Mouse (Mus musculus): Measurements from ENCODE around the gene Omg. TPM values are rescaled to one million over a fixed set of nuclear protein-coding genes. Genes with fewer than 3 reads are reported as not detected.

Omg gene
- polyA plus RNA-seq, 1 experiment from 2014 or later: 0.55 TPM

DNA sequence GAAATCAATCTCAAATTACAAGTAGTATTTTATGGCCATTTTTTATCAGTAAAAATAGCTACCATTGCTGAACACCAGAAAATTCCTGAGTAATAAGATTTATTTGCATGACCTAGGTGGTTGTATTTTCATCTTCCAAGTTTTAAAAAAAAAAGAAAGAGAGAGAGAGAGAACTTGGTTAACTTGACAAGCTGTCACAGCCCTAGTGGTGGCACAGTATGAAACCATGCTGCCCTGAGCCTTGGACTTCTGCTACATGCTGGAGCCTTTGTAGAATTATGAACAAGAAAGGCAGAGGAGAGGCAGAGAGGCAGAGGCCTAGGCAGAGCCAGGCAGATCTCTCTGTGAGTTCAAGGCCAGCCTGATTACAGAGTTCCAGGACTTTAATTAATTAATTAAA is 18.0 kb upstream of the Omg start:
- no peak overlapping the region for H3K4me2 ChIP-seq (replicated peaks; ENCODE audit: low read depth)
- no peak overlapping the region for H3K9ac ChIP-seq (ENCODE audit: low read depth, low read length)
- no peaks in the 10 kb centered on the region for H3K4me1 ChIP-seq (replicated peaks; ENCODE audit: control insufficient read depth, insufficient read depth, low read length)
- TF ChIP-seq CTCF (IDR thresholded peaks at IDR 0.05; ENCODE audit: low read depth): no peak
- H3K36me3 ChIP-seq (ENCODE audit: control insufficient read depth, insufficient read depth): no peaks in the 10 kb centered on the region; the same call in 1 of the 2 replicates
- no peaks in the 10 kb centered on the region for H3K27me3 ChIP-seq (replicated peaks; ENCODE audit: control insufficient read depth, insufficient read depth, low read length)
- no peak for ATAC-seq
- no peak overlapping the region for H3K4me3 ChIP-seq (ENCODE audit: low read depth, low read length)
- no peak overlapping the region for H3K27ac ChIP-seq (ENCODE audit: low read depth, low read length)
- no peaks in the 10 kb centered on the region for H3K9me3 ChIP-seq (ENCODE audit: control insufficient read depth)

DNA sequence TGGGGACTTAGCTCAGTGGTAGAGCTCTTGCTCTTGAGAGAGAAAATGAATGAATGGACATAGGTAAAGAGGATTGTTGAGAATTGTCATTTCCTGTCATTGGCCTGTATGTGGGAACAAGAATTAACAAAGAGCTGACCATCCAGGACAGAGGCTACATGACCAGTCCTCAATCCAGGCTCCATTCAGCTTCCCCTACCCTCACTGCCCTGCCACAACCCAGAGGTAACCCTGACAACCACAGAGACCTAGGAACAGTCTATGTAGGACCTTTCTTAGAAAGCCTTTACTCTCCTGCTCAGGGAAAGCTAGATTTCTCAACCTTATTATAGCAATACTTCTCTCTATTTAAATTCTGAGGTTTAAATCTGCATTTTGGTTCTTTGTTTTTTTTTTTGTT is 16.9 kb upstream of the Omg start:
- H3K4me1 ChIP-seq (replicated peaks; ENCODE audit: control insufficient read depth, insufficient read depth, low read length): no peaks in the 10 kb centered on the region
- H3K4me2 ChIP-seq (replicated peaks; ENCODE audit: low read depth): no peak overlapping the region
- TF ChIP-seq CTCF (IDR thresholded peaks at IDR 0.05; ENCODE audit: low read depth): no peak
- no peak overlapping the region for H3K9ac ChIP-seq (ENCODE audit: low read depth, low read length)
- H3K4me3 ChIP-seq (ENCODE audit: low read depth, low read length): no peak overlapping the region
- no peak overlapping the region for H3K27ac ChIP-seq (ENCODE audit: low read depth, low read length)
- no peak for ATAC-seq
- no peaks in the 10 kb centered on the region for H3K27me3 ChIP-seq (replicated peaks; ENCODE audit: control insufficient read depth, insufficient read depth, low read length)
- H3K9me3 ChIP-seq (ENCODE audit: control insufficient read depth): no peaks in the 10 kb centered on the region
- no peaks in the 10 kb centered on the region; the same call in 1 of the 2 replicates for H3K36me3 ChIP-seq (ENCODE audit: control insufficient read depth, insufficient read depth)

DNA sequence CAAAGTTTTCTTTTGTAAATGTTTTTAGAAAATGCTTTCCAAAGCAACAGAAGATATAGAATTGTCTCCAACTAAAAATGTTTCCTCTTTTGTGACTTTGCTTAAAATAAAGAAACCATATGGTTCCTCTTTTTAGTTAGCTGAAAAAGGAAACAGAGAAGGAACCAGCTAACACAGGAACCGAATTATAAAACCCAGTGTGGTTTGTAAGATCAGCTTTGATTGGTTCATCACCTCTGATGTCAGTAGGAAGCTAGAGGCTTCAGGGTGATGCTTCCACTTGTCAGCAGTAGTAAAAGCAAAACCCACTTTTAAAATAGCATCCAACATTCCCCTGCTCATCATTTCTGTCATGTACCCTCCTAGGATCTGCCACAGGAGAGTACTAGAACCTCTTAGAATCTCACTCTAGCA is 16.0 kb upstream of the Omg start:
- Histone ChIP-seq H3K9me3 (ENCODE audit: control insufficient read depth) (no peaks in the 10 kb centered on the region), H3K4me1 (replicated peaks; ENCODE audit: control insufficient read depth, insufficient read depth, low read length) (no peaks in the 10 kb centered on the region), H3K27ac (ENCODE audit: low read depth, low read length) (no peak overlapping the region), H3K9ac (ENCODE audit: low read depth, low read length) (no peak overlapping the region), H3K4me3 (ENCODE audit: low read depth, low read length) (no peak overlapping the region), H3K36me3 (ENCODE audit: control insufficient read depth, insufficient read depth) (no peaks in the 10 kb centered on the region; the same call in 1 of the 2 replicates), H3K27me3 (replicated peaks; ENCODE audit: control insufficient read depth, insufficient read depth, low read length) (no peaks in the 10 kb centered on the region), H3K4me2 (replicated peaks; ENCODE audit: low read depth) (no peak overlapping the region)
- 87% methylated on average over 1 of the region's 1 CpGs for WGBS
- TF ChIP-seq CTCF (IDR thresholded peaks at IDR 0.05; ENCODE audit: low read depth): no peak
- ATAC-seq: no peak

DNA sequence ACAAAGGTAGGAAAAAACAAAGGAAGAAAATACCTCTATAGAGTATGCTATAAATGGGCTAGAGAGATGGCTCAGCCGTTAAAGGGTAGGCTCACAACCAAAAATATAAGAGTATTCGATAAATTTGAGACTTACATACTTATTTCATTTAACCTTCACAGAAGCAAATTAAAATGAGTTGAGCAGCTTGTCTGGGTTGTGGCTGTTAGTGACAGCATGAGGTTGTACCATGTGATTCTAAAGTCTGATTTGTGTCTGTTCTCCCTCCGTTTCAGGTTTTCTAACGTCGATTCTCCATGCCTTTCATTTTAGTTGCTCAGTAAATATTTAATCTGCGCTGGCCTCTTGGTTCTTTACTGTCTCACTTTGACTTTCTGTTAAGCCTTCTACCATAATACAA is 15.4 kb upstream of the Omg start:
- Histone ChIP-seq H3K4me2 (replicated peaks; ENCODE audit: low read depth) (no peak overlapping the region), H3K36me3 (ENCODE audit: control insufficient read depth, insufficient read depth) (no peaks in the 10 kb centered on the region; the same call in 1 of the 2 replicates), H3K4me1 (replicated peaks; ENCODE audit: control insufficient read depth, insufficient read depth, low read length) (no peaks in the 10 kb centered on the region), H3K27me3 (replicated peaks; ENCODE audit: control insufficient read depth, insufficient read depth, low read length) (no peaks in the 10 kb centered on the region), H3K9me3 (ENCODE audit: control insufficient read depth) (no peaks in the 10 kb centered on the region), H3K9ac (ENCODE audit: low read depth, low read length) (no peak overlapping the region), H3K27ac (ENCODE audit: low read depth, low read length) (no peak overlapping the region), H3K4me3 (ENCODE audit: low read depth, low read length) (no peak overlapping the region)
- TF ChIP-seq CTCF (IDR thresholded peaks at IDR 0.05; ENCODE audit: low read depth): no peak
- no peak for ATAC-seq
- WGBS: 63% methylated on average over 6 of the region's 6 CpGs

DNA sequence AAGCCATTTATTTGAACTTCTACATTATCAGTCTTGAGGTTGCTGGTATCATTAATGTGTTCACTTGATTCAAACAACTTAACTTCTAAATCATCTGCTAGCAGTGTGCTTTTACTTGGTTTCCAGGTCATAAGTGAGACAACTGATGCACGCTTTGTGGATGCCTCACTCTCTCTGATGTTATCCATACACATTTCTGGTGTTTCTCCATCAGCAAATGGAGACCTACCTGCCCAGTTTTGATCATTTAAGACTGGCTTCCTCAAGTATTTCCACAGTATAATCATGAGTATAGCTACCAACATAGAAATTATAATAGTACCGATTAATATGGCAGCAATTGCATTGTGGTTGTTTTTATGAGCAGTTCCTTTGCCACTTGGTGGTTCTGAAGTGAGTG is 11.9 kb upstream of the Omg start:
- H3K36me3 ChIP-seq (ENCODE audit: control insufficient read depth, insufficient read depth): no peaks in the 10 kb centered on the region
- H3K9ac ChIP-seq (ENCODE audit: low read depth, low read length): no peak overlapping the region
- H3K27ac ChIP-seq (ENCODE audit: low read depth, low read length): no peak overlapping the region
- H3K4me1 ChIP-seq (replicated peaks; ENCODE audit: control insufficient read depth, insufficient read depth, low read length): no peaks in the 10 kb centered on the region
- no peaks in the 10 kb centered on the region for H3K27me3 ChIP-seq (replicated peaks; ENCODE audit: control insufficient read depth, insufficient read depth, low read length)
- no peak for ATAC-seq
- TF ChIP-seq CTCF (IDR thresholded peaks at IDR 0.05; ENCODE audit: low read depth): no peak
- WGBS: 98% methylated on average over 2 of the region's 2 CpGs
- no peak overlapping the region for H3K4me3 ChIP-seq (ENCODE audit: low read depth, low read length)
- no peaks in the 10 kb centered on the region for H3K9me3 ChIP-seq (ENCODE audit: control insufficient read depth)
- no peak overlapping the region for H3K4me2 ChIP-seq (replicated peaks; ENCODE audit: low read depth)

DNA sequence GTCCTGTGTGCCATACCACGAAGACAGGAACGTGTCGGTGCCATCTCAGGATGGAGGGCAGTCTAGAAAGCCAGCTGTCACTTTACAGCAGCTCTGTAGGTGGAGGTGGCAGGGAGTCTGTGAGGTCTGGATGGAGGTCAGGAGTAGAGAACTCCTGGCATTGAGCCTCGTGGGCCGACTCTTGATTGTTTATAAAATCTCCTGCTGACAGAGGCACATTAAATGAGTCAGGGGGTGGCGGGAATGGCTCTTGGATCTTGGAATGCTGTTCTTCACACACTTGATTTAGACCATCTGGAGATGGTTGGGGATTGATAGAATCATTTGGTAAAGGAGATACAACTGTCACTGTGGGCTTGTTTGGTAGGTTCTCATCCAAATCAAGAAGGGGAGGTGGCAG is 11.4 kb upstream of the Omg start:
- Histone ChIP-seq H3K36me3 (ENCODE audit: control insufficient read depth, insufficient read depth) (no peaks in the 10 kb centered on the region), H3K27ac (ENCODE audit: low read depth, low read length) (no peak overlapping the region), H3K4me2 (replicated peaks; ENCODE audit: low read depth) (no peak overlapping the region), H3K9me3 (ENCODE audit: control insufficient read depth) (no peaks in the 10 kb centered on the region), H3K9ac (ENCODE audit: low read depth, low read length) (no peak overlapping the region), H3K27me3 (replicated peaks; ENCODE audit: control insufficient read depth, insufficient read depth, low read length) (no peaks in the 10 kb centered on the region), H3K4me1 (replicated peaks; ENCODE audit: control insufficient read depth, insufficient read depth, low read length) (no peaks in the 10 kb centered on the region), H3K4me3 (ENCODE audit: low read depth, low read length) (no peak overlapping the region)
- no peak for TF ChIP-seq CTCF (IDR thresholded peaks at IDR 0.05; ENCODE audit: low read depth)
- 69% methylated on average over 6 of the region's 6 CpGs for WGBS
- ATAC-seq: no peak

DNA sequence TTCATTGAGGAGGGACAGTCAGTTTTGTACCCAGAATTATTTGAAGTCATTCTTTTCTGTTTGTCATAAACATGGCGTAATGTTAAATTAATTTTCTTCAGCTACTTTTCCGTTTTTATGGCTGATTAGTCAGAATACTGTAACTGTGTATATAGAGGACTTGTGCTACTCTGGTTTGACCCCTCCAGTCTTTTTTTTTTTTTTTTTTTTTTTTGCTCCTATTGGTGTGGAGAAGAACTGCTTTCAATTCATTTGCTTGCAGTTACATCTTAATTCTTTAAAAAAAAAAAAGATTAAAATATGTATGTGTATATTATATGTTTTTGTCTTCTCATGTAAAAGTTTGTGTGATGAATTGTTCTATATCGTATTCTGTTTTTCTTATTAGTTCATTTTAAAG is 8.1 kb upstream of the Omg start:
- H3K9me3 ChIP-seq (ENCODE audit: control insufficient read depth): no peaks in the 10 kb centered on the region
- H3K9ac ChIP-seq (ENCODE audit: low read depth, low read length): no peak overlapping the region
- 93% methylated on average over 3 of the region's 3 CpGs for WGBS
- no peak overlapping the region for H3K4me3 ChIP-seq (ENCODE audit: low read depth, low read length)
- no peaks in the 10 kb centered on the region for H3K36me3 ChIP-seq (ENCODE audit: control insufficient read depth, insufficient read depth)
- no peak overlapping the region for H3K27ac ChIP-seq (ENCODE audit: low read depth, low read length)
- no peak for TF ChIP-seq CTCF (IDR thresholded peaks at IDR 0.05; ENCODE audit: low read depth)
- no peak overlapping the region for H3K4me2 ChIP-seq (replicated peaks; ENCODE audit: low read depth)
- ATAC-seq: no peak
- H3K27me3 ChIP-seq (replicated peaks; ENCODE audit: control insufficient read depth, insufficient read depth, low read length): no peaks in the 10 kb centered on the region
- no peaks in the 10 kb centered on the region for H3K4me1 ChIP-seq (replicated peaks; ENCODE audit: control insufficient read depth, insufficient read depth, low read length)
